Mouse (Mus musculus) cortical plate, adult 2 months (tissue): ENCODE measurements around the gene Crybb2.

ENCODE experiments used
- CTCF ChIP-seq: fragments of 200-500 bp; IDR thresholded peaks from 2 replicates; pipeline ENCODE4 v1.5.1; 2011; ENCODE audit warnings: mild to moderate bottlenecking, control low read depth, low read length; ENCODE audit not compliant: insufficient read depth; ENCODE audit errors: extremely low read depth
- POLR2A ChIP-seq: fragments of 200-500 bp; IDR thresholded peaks from 2 replicates; pipeline ENCODE4 v1.6.1; 2011; ENCODE audit warnings: mild to moderate bottlenecking, low read length, control low read depth; ENCODE audit not compliant: insufficient read depth; ENCODE audit errors: extremely low read depth

DNA sequence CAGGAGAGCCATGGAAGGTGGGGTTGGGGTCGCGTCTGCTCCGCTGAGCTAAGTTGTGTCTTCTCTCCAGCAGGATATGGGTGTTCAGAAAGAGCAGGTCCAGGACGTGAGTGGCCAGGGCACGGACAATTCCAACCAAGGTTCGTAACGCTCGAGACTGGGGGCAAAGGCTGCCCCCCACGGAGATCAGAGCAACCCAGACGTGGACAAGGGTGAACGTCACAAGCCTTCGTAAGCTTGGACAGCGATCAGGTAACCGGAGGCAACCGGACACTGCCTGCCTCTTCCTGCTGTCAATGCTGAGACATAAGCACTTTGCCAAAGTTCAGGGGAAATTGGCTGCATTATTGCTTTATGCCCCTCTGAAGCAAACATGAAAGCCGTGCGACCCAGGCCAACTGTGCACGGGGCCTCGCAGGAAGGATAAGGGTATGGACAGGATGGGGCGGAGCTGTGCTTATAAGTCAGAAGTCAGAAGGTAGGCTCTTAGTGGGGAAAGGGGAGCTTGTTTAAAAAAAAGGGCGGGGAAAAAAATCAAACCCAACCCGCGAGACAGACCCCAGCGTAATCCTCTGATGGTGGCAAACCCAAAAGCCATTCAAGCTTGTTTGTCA is 20.3 kb upstream of the Crybb2 start:
- no peak for TF ChIP-seq CTCF
- no peak for TF ChIP-seq POLR2A
